Mouse (Mus musculus): Measurements from ENCODE around the gene Irf2bpl.

- TF ChIP-seq CTCF (IDR thresholded peaks at IDR 0.05; ENCODE audit: control insufficient read depth, insufficient read depth, insufficient read length) (no peak), USF1 (IDR thresholded peaks at IDR 0.05; ENCODE audit: low read depth) (no peak), MAX (IDR thresholded peaks at IDR 0.05) (no peak), MYOD1 (IDR thresholded peaks at IDR 0.05; ENCODE audit: control insufficient read depth, insufficient read length, low read depth) (no peak), FOSL1 (IDR thresholded peaks at IDR 0.05; ENCODE audit: insufficient read depth, low read length, poor library complexity, severe bottlenecking) (no peak)
These were observed 6.3 kb upstream of the Irf2bpl start for GRCm38 (mm10) chr12:86890796-86891301.

All from C2C12 (cell line).